Mouse (Mus musculus) stomach, embryonic 16.5 days (tissue): ENCODE data around the gene Psmd5. TPM values are rescaled to one million over a fixed set of nuclear protein-coding genes. Genes with fewer than 3 reads are reported as not detected.

Source experiments
- ATAC-seq: fragments of 200-750 bp; cut with Nextera tagmentation; 2 replicates; pipeline ENCODE4 v1.8.0; 2017; ENCODE audit warnings: moderate number of reproducible peaks, moderate TSS enrichment; ENCODE audit not compliant: insufficient read depth, low FRiP score
- H3K27ac ChIP-seq: fragments of 300-500 bp; sonication (generic); 2 replicates; pipeline ENCODE4 v1.5.1; 2014; ENCODE audit warnings: low read length
- H3K27me3 ChIP-seq: fragments of 300-500 bp; sonication (generic); 2 replicates; pipeline ENCODE4 v1.6.1; 2014; ENCODE audit warnings: low read length, control low read depth, mixed read lengths; ENCODE audit not compliant: control insufficient read depth, insufficient read depth
- H3K36me3 ChIP-seq: fragments of 300-500 bp; sonication (generic); 2 replicates; pipeline ENCODE4 v1.6.1; 2014; ENCODE audit warnings: low read length; ENCODE audit not compliant: control insufficient read depth, insufficient read depth
- H3K4me1 ChIP-seq: fragments of 300-500 bp; sonication (generic); 2 replicates; pipeline ENCODE4 v1.6.1; 2014; ENCODE audit warnings: low read length, control low read depth, mixed read lengths; ENCODE audit not compliant: control insufficient read depth, insufficient read depth
- H3K4me2 ChIP-seq: fragments of 300-500 bp; sonication (generic); 2 replicates; pipeline ENCODE4 v1.6.1; 2014; ENCODE audit warnings: low read depth, low read length, mixed read lengths
- H3K4me3 ChIP-seq: fragments of 300-500 bp; sonication (generic); replicated peaks from 2 replicates; pipeline ENCODE4 v1.5.1; 2014; ENCODE audit warnings: mild to moderate bottlenecking, low read length
- H3K9ac ChIP-seq: fragments of 300-500 bp; sonication (generic); 2 replicates; pipeline ENCODE4 v1.6.1; 2014; ENCODE audit warnings: low read length
- H3K9me3 ChIP-seq: fragments of 300-500 bp; sonication (generic); replicated peaks from 2 replicates; pipeline ENCODE4 v1.6.1; 2016; ENCODE audit warnings: low read length, control low read depth; ENCODE audit not compliant: control insufficient read depth
- WGBS: fragments of 180-500 bp; shearing (Covaris S2); extraction: QIAGEN DNeasy Blood & Tissue Kit; methylation state at CpG from one replicate; pipeline ENCODE4 v1.1.7; 2014; 5-methylcytosine and 5-hydroxymethylcytosine counted together
- polyA plus RNA-seq: library from polyadenylated mRNA; unstranded; fragments of >200 nt; fragmentation: Nextera tagmentation; extraction: Ambion mirVana; gene quantifications from 2 replicates; pipeline ENCODE4 v1.2.1, GENCODE M21; 2015

The Psmd5 gene
- 77.1 and 81.2 TPM in 2 replicates for polyA plus RNA-seq

- no peak for ATAC-seq
- Histone ChIP-seq H3K4me3 (peak within 1 kb of the TSS; percentile 29), H3K27ac (no peak within 1 kb of the TSS), H3K36me3 (no peaks in the 10 kb centered on the region), H3K9me3 (no peaks in the 10 kb centered on the region), H3K9ac (peak within 1 kb of the TSS; percentile 58), H3K4me2 (peak within 1 kb of the TSS; percentile 46), H3K4me1 (peaks cover 17% of the 10 kb centered on the region), H3K27me3 (peaks cover 7% of the 10 kb centered on the region)
- WGBS: 14% methylated on average over 8 of the region's 8 CpGs
Observed at GRCm38 (mm10) chr2:34874816-34875345, at the start of gene Psmd5. Psmd5 (minus strand) TSS chr2:34874968.

DNA sequence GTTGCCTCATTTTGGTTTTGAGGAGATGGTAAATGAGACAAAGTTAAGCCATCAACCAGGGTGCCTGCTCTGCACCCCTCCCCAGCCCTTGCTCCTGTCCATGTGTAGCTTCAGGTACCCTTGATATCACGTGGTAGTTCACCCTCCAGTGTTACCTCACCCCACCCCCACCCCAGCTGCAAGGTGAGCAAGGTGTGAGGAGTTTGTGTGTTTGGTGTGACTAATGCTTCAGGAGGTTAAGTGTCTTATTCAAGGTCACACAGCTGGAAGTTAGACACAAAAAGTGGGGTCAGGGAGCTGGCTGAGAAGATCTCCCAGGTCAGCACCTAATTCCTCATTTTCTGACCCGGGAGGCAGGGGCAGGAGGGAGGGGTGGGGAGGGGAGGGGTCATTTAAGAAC is 48.0 kb upstream of the Psmd5 start:
- 4% methylated on average over 2 of the region's 2 CpGs for WGBS
- Histone ChIP-seq H3K9me3 (no peaks in the 10 kb centered on the region), H3K4me2 (no peak overlapping the region), H3K27me3 (no peaks in the 10 kb centered on the region), H3K36me3 (no peaks in the 10 kb centered on the region), H3K4me3 (no peak overlapping the region), H3K27ac (no peak overlapping the region), H3K4me1 (0 out of 2 replicates have a peak, but pooled peaks cover 2% of the 10 kb centered on the region), H3K9ac (no peak overlapping the region)
- no peak for ATAC-seq

GRCm38 (mm10) chr2:34920144-34920543 is 45.4 kb upstream of the Psmd5 start:
- no peak overlapping the region for H3K4me3 ChIP-seq
- no peaks in the 10 kb centered on the region for H3K36me3 ChIP-seq
- H3K4me2 ChIP-seq: no peak overlapping the region
- WGBS: 47% methylated on average over 2 of the region's 2 CpGs
- no peak for ATAC-seq
- H3K9ac ChIP-seq: no peak overlapping the region
- no peaks in the 10 kb centered on the region for H3K9me3 ChIP-seq
- no peaks in the 10 kb centered on the region for H3K27me3 ChIP-seq
- no peaks in the 10 kb centered on the region for H3K4me1 ChIP-seq
- H3K27ac ChIP-seq: no peak overlapping the region

GRCm38 (mm10) chr2:34915103-34915502 is 40.3 kb upstream of the Psmd5 start:
- Histone ChIP-seq H3K4me2 (no peak overlapping the region), H3K4me3 (no peak overlapping the region), H3K9ac (no peak overlapping the region), H3K36me3 (no peaks in the 10 kb centered on the region), H3K27me3 (no peaks in the 10 kb centered on the region), H3K27ac (no peak overlapping the region), H3K4me1 (0 out of 2 replicates have a peak, but pooled peaks cover 4% of the 10 kb centered on the region), H3K9me3 (no peaks in the 10 kb centered on the region)
- WGBS: 52% methylated on average over 2 of the region's 2 CpGs
- ATAC-seq: no peak

GRCm38 (mm10) chr2:34914823-34915082 is 40.0 kb upstream of the Psmd5 start:
- no peaks in the 10 kb centered on the region for H3K27me3 ChIP-seq
- H3K36me3 ChIP-seq: no peaks in the 10 kb centered on the region
- ATAC-seq: no peak; the same call in 1 of the 2 replicates
- no peak overlapping the region for H3K9ac ChIP-seq
- H3K4me1 ChIP-seq: 0 out of 2 replicates have a peak, but pooled peaks cover 4% of the 10 kb centered on the region
- peak overlapping the region; percentile 90 for H3K4me2 ChIP-seq
- H3K27ac ChIP-seq: no peak overlapping the region
- 16% methylated on average over 2 of the region's 2 CpGs for whole genome bisulfite sequencing
- no peaks in the 10 kb centered on the region for H3K9me3 ChIP-seq
- peak overlapping the region; percentile 72; the same call in 1 of the 2 replicates for H3K4me3 ChIP-seq

DNA sequence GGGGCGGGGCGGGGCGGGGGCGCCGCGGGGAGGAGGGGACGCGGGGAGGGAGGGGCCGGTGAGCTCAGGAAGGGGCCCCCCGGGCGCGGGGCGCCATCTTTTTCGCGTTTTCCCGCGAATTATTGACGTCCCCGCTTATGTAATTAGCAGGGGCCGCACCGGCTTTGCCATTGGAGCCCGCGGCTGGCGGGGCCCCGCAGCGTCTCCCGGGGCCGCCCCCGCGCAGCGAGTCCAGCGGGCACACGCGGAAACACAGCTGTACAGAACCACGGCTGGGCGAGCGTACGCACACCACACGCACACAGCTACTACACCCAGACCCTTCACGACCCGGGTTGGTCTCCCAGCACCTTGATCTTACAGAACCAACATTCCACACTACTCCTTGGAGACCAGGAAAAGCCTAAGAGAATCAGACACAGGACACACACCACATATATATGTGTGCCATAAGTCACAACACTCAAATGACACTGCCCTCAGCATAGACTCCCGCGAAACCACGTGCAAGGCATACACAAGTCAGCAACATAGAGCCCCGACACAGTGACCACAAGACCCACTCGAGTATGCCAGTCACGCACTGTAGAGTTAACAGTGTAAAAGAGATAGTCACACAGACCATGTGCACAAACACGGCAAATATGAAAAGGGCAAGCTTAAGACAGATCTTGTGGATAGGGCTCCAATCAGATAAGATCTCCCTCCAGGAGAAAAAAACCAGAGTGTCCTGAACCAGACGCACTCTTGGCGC is 39.5 kb upstream of the Psmd5 start:
- H3K4me1 ChIP-seq: 0 out of 2 replicates have a peak, but pooled peaks cover 4% of the 10 kb centered on the region
- H3K27ac ChIP-seq: 0 out of 2 replicates have a peak overlapping the region, but pooled peaks have one; percentile 44
- H3K9ac ChIP-seq: peak overlapping the region; percentile 80
- peak overlapping the region; percentile 90 for H3K4me2 ChIP-seq
- H3K9me3 ChIP-seq: no peaks in the 10 kb centered on the region
- H3K4me3 ChIP-seq: peak overlapping the region; percentile 72
- H3K36me3 ChIP-seq: no peaks in the 10 kb centered on the region
- peak; percentile 55; the same call in 1 of the 2 replicates for ATAC-seq
- no peaks in the 10 kb centered on the region for H3K27me3 ChIP-seq
- 2% methylated on average over 42 of the region's 50 CpGs for WGBS

GRCm38 (mm10) chr2:34913218-34914068 is 38.7 kb upstream of the Psmd5 start, which contains the start of gene Phf19:
Phf19 (minus strand) TSS chr2:34914026.
- H3K27ac ChIP-seq: peak within 1 kb of the TSS; percentile 44
- ATAC-seq: peak; percentile 45; the same call in 1 of the 2 replicates

DNA sequence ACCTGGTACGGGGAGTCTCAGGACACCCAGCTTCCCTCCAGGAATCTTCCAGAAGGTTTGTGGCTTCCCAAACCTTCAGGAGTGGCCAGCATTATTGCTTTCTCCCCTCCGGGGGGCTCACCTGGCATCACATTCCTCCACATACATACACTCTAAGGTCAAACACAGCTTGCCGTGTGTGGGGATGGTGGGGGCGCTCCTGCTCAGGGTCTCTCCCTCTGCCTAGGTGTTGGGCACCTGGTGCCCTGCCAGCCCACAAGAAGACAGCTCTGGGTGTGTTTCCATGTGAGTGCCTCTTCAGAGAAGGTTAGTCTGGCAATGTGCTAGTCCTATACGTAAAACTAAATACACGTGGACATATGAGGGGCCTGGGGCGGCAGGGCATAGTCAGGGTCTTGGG is 37.8 kb upstream of the Psmd5 start:
- peak overlapping the region; percentile 90 for H3K4me2 ChIP-seq
- 47% methylated on average over 7 of the region's 7 CpGs for WGBS
- H3K36me3 ChIP-seq: no peaks in the 10 kb centered on the region
- H3K9me3 ChIP-seq: no peaks in the 10 kb centered on the region
- no peak for ATAC-seq
- no peak overlapping the region for H3K27ac ChIP-seq
- no peaks in the 10 kb centered on the region for H3K27me3 ChIP-seq
- peak overlapping the region; percentile 80; the same call in 1 of the 2 replicates for H3K9ac ChIP-seq
- H3K4me1 ChIP-seq: 0 out of 2 replicates have a peak, but pooled peaks cover 4% of the 10 kb centered on the region
- H3K4me3 ChIP-seq: peak overlapping the region; percentile 72

More at GRCm38 (mm10) chr2:34913218-34914068, 38.7 kb upstream of the Psmd5 start, which contains the start of gene Phf19:
- Histone ChIP-seq H3K4me1 (0 out of 2 replicates have a peak, but pooled peaks cover 4% of the 10 kb centered on the region), H3K27me3 (no peaks in the 10 kb centered on the region), H3K9me3 (no peaks in the 10 kb centered on the region), H3K36me3 (no peaks in the 10 kb centered on the region), H3K4me2 (peak within 1 kb of the TSS; percentile 90), H3K4me3 (peak within 1 kb of the TSS; percentile 72), H3K9ac (peak within 1 kb of the TSS; percentile 80)
- WGBS: under 1% methylated on average over 59 of the region's 64 CpGs
